Mouse (Mus musculus) kidney, postnatal 4 days (tissue): ENCODE data around the gene Slc43a2.
"Not testable (repeated sequence)": the region's sequence is repeated elsewhere in the genome, so short reads cannot be mapped to it uniquely, and the experiment has no call there.

Source experiments
- DNase-seq, 2 experiments: peaks; one replicate each; pipeline ENCODE4 v3.0.0; 2021; ENCODE audit warnings: mixed read lengths in 2 of 2

Slc43a2 gene

GRCm38 (mm10) chr11:75574378-75575123 lies 43.1 kb downstream of the Slc43a2 start:
- no peak for DNase-seq

GRCm38 (mm10) chr11:75575560-75576123 lies 44.1 kb downstream of the Slc43a2 start:
- DNase-seq = no peak

- no peak for DNase-seq
Observed at GRCm38 (mm10) chr11:75578609-75579008, 47.1 kb downstream of the Slc43a2 start.

- no peak for DNase-seq
Observed at GRCm38 (mm10) chr11:75581495-75582149, 50.1 kb downstream of the Slc43a2 start.

- DNase-seq = no peak
Observed at GRCm38 (mm10) chr11:75583521-75583920, 52.0 kb downstream of the Slc43a2 start.

GRCm38 (mm10) chr11:75585061-75585460 lies 53.6 kb downstream of the Slc43a2 start:
- no peak for DNase-seq

- no peak for DNase-seq
Observed at GRCm38 (mm10) chr11:75585978-75586377, 54.5 kb downstream of the Slc43a2 start.

- no peak for DNase-seq
Observed at GRCm38 (mm10) chr11:75586963-75587362, 55.5 kb downstream of the Slc43a2 start.

GRCm38 (mm10) chr11:75587493-75588284 lies 56.2 kb downstream of the Slc43a2 start, which contains the start of gene Pitpna:
Pitpna (plus strand) TSS chr11:75588097.
- peak; percentile 97 to 98 for DNase-seq

GRCm38 (mm10) chr11:75588285-75588941 lies 56.9 kb downstream of the Slc43a2 start:
- DNase-seq = no peak

GRCm38 (mm10) chr11:75592612-75593011 lies 61.1 kb downstream of the Slc43a2 start:
- DNase-seq = no peak

GRCm38 (mm10) chr11:75594431-75594830 lies 62.9 kb downstream of the Slc43a2 start:
- DNase-seq = no peak

- DNase-seq = no peak
Observed at GRCm38 (mm10) chr11:75595404-75595803, 63.9 kb downstream of the Slc43a2 start.

- no peak for DNase-seq
Observed at GRCm38 (mm10) chr11:75595816-75596215, 64.3 kb downstream of the Slc43a2 start.

- peak in 1 of 2 experiments; percentile 42 for DNase-seq
Observed at GRCm38 (mm10) chr11:75596726-75597255, 65.3 kb downstream of the Slc43a2 start.

- DNase-seq = no peak
Observed at GRCm38 (mm10) chr11:75598004-75598403, 66.5 kb downstream of the Slc43a2 start.

- DNase-seq = not testable (repeated sequence)
Observed at GRCm38 (mm10) chr11:75599802-75600201, 68.3 kb downstream of the Slc43a2 start.

GRCm38 (mm10) chr11:75604826-75605225 lies 73.3 kb downstream of the Slc43a2 start:
- DNase-seq = no peak

GRCm38 (mm10) chr11:75605318-75605717 lies 73.8 kb downstream of the Slc43a2 start:
- DNase-seq = no peak

- no peak for DNase-seq
Observed at GRCm38 (mm10) chr11:75608776-75609175, 77.3 kb downstream of the Slc43a2 start.

- DNase-seq = no peak
Observed at GRCm38 (mm10) chr11:75610021-75610420, 78.5 kb downstream of the Slc43a2 start.

GRCm38 (mm10) chr11:75614769-75615168 lies 83.3 kb downstream of the Slc43a2 start:
- no peak for DNase-seq
